Mouse (Mus musculus) limb, embryonic 14.5 days (tissue): ENCODE results near the gene 4930442H23Rik. TPM values are rescaled to one million over a fixed set of nuclear protein-coding genes. Genes with fewer than 3 reads are reported as not detected.

Experiments
- ATAC-seq: fragments of 200-750 bp; cut with Nextera tagmentation; 2 replicates; pipeline ENCODE4 v1.8.0; 2017; ENCODE audit warnings: low read depth, moderate number of reproducible peaks, moderate TSS enrichment; ENCODE audit not compliant: low FRiP score
- DNase-seq: peaks from one replicate; pipeline ENCODE4 v3.0.0-alpha.2; 2015; ENCODE audit warnings: low spot score
- H3K27ac ChIP-seq: fragments of 300-500 bp; sonication (generic); replicated peaks from 2 replicates; pipeline ENCODE4 v1.5.1; 2014; ENCODE audit warnings: low read depth, mild to moderate bottlenecking, low read length, moderate library complexity, mixed read lengths
- H3K27me3 ChIP-seq: fragments of 300-500 bp; sonication (generic); 2 replicates; pipeline ENCODE4 v1.6.1; 2014; ENCODE audit warnings: low read length, mixed read lengths; ENCODE audit not compliant: control insufficient read depth, insufficient read depth
- H3K36me3 ChIP-seq: fragments of 300-500 bp; sonication (generic); 2 replicates; pipeline ENCODE4 v1.6.1; 2014; ENCODE audit warnings: mild to moderate bottlenecking, low read length, moderate library complexity, mixed read lengths; ENCODE audit not compliant: control insufficient read depth, insufficient read depth
- H3K4me1 ChIP-seq: fragments of 300-500 bp; sonication (generic); 2 replicates; pipeline ENCODE4 v1.6.1; 2014; ENCODE audit warnings: antibody characterized with exemption, low read length, mixed read lengths; ENCODE audit not compliant: control insufficient read depth, insufficient read depth
- H3K4me2 ChIP-seq: fragments of 300-500 bp; sonication (generic); replicated peaks from 2 replicates; pipeline ENCODE4 v1.6.1; 2014; ENCODE audit warnings: low read depth, mild to moderate bottlenecking, low read length, moderate library complexity; ENCODE audit not compliant: severe bottlenecking
- H3K4me3 ChIP-seq: fragments of 300-500 bp; sonication (generic); replicated peaks from 2 replicates; pipeline ENCODE4 v1.5.1; 2014; ENCODE audit warnings: low read length
- H3K9ac ChIP-seq: fragments of 300-500 bp; sonication (generic); 2 replicates; pipeline ENCODE4 v1.6.1; 2014; ENCODE audit warnings: mild to moderate bottlenecking, low read depth, low read length, moderate library complexity; ENCODE audit not compliant: severe bottlenecking
- H3K9me3 ChIP-seq: fragments of 300-500 bp; sonication (generic); 2 replicates; pipeline ENCODE4 v1.6.1; 2016; ENCODE audit warnings: low read length; ENCODE audit not compliant: control insufficient read depth
- POLR2A ChIP-seq: fragments of 200-500 bp; IDR thresholded peaks from 2 replicates; pipeline ENCODE4 v1.8.0; 2012; ENCODE audit warnings: inconsistent platforms, mild to moderate bottlenecking, moderate library complexity, borderline replicate concordance; ENCODE audit not compliant: insufficient read depth, insufficient read length; ENCODE audit errors: extremely low read depth
- WGBS: fragments of 180-500 bp; shearing (Covaris S2); extraction: QIAGEN DNeasy Blood & Tissue Kit; methylation state at CpG from one replicate; pipeline ENCODE4 v1.1.7; 2014; 5-methylcytosine and 5-hydroxymethylcytosine counted together
- polyA plus RNA-seq, 2 experiments: library from polyadenylated mRNA; depleted of rRNA in 1 of 2; stranded (reverse) in 1 of 2; unstranded in 1 of 2; fragments of >200 nt; fragmentation: Nextera tagmentation in 1 of 2; extraction: Ambion mirVana in 1 of 2; gene quantifications; 2 replicates each; pipeline versions ENCODE4 v1.2.1 to v1.2.3; 2012 to 2014

4930442H23Rik gene
- polyA plus RNA-seq, 2 experiments, result not detected

DNA sequence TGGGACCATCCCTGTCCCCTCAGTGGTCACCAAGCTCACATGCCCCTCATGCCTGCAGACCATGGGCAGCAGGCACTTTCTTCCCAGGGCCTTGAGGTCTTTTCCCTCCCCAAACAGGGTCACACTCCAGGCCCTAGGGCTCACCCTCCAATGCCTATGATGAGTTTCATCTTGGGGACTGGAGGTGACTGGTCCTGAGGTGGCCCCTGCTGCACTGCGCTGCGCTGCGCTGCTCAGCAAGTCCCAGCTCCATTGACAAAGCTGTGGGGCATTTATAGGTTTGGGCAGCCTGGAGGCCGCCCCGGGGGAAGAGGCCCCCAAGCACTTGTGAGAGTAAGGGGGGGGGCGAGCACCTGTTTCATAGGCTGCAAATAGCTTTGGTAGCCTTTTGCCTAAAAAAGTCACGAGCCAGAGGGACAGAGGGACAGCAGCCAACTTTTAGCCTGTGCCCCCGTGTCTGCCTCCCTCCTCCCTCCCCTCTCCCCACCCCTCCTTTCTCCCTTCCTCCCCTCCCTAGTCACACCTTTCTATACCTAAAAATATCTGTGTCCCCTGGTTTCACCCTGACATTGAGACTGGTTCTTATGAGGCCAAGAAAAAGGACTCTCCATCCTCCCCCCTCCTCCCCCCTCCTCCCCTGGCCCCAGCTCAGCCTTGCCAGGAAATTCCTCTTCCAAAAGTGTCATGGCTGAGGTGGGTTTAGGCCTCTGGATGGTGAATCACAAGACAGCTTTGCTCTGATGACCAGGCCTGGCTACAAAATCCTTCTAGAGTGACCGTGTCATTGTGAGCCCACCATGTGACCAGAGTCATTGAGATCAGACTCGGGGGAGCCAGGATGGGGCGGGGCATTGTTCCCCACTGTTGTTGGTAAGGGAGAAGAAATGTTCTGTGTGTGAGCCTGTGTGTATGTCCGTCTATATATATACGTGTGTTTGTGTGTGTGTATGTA is 18.4 kb upstream of the 4930442H23Rik start, which contains the start of gene Nmrk2:
Gene Nmrk2 (minus strand): TSS at position 245 of the 952 bp plus-strand sequence.
- H3K9me3 ChIP-seq, result no peaks in the 10 kb centered on the region
- DNase-seq (no peak), ATAC-seq (no peak)
- H3K4me3 ChIP-seq, result no peak within 1 kb of the TSS
- no peaks in the 10 kb centered on the region for H3K36me3 ChIP-seq
- H3K4me1 ChIP-seq, result no peaks in the 10 kb centered on the region
- H3K9ac ChIP-seq, result no peak within 1 kb of the TSS
- H3K4me2 ChIP-seq, result no peak within 1 kb of the TSS
- no peak for TF ChIP-seq POLR2A
- H3K27ac ChIP-seq, result no peak within 1 kb of the TSS
- H3K27me3 ChIP-seq, result no peaks in the 10 kb centered on the region; the same call in 1 of the 2 replicates
- WGBS, result 58% methylated on average over 13 of the region's 13 CpGs

- ATAC-seq (no peak), DNase-seq (no peak)
- 74% methylated on average over 20 of the region's 20 CpGs for WGBS
- no peak overlapping the region for H3K4me3 ChIP-seq
- no peaks in the 10 kb centered on the region for H3K9me3 ChIP-seq
- H3K36me3 ChIP-seq, result no peaks in the 10 kb centered on the region
- H3K27me3 ChIP-seq, result peaks cover 11% of the 10 kb centered on the region; the same call in 1 of the 2 replicates
- no peaks in the 10 kb centered on the region for H3K4me1 ChIP-seq
- H3K27ac ChIP-seq, result no peak overlapping the region
- TF ChIP-seq POLR2A, result no peak
- no peak overlapping the region for H3K4me2 ChIP-seq
- H3K9ac ChIP-seq, result no peak overlapping the region
Measured at GRCm38 (mm10) chr10:81200605-81201287, 17.1 kb upstream of the 4930442H23Rik start.

DNA sequence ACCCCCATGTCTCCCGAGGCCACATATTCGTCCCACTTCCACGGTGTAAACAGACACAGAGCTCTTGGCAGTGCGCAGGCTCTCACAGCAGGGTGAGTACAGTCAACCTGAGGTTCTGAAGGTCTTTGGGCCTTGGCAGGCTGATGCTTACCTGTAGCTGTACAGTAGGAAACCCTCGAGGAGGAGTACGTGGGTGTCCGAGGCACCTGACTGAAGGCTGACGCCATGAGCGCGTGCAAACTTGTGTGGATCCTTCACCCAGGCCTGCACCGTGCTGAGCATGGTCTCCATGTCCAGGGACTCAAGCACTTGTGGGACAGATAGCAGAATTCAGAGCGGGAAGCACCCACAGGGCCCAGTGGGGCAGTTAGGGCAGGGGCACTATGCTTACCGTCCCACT is 16.5 kb upstream of the 4930442H23Rik start:
- peaks cover 11% of the 10 kb centered on the region for H3K27me3 ChIP-seq
- ATAC-seq, result no peak
- no peak for TF ChIP-seq POLR2A
- WGBS, result 81% methylated on average over 13 of the region's 13 CpGs
- no peaks in the 10 kb centered on the region for H3K9me3 ChIP-seq
- no peak for DNase-seq
- H3K4me3 ChIP-seq, result no peak overlapping the region
- H3K9ac ChIP-seq, result no peak overlapping the region
- H3K4me1 ChIP-seq, result no peaks in the 10 kb centered on the region
- no peak overlapping the region for H3K27ac ChIP-seq
- H3K36me3 ChIP-seq, result no peaks in the 10 kb centered on the region
- no peak overlapping the region for H3K4me2 ChIP-seq

- Histone ChIP-seq H3K4me1 (peaks cover 7% of the 10 kb centered on the region; the same call in 1 of the 2 replicates), H3K9ac (no peak overlapping the region), H3K27ac (no peak overlapping the region), H3K9me3 (no peaks in the 10 kb centered on the region), H3K4me2 (no peak overlapping the region), H3K27me3 (peaks cover 21% of the 10 kb centered on the region), H3K4me3 (no peak overlapping the region), H3K36me3 (no peaks in the 10 kb centered on the region)
- 87% methylated on average over 6 of the region's 6 CpGs for WGBS
- ATAC-seq, result no peak
- no peak for TF ChIP-seq POLR2A
- DNase-seq, result no peak
Measured at GRCm38 (mm10) chr10:81198990-81199389, 15.3 kb upstream of the 4930442H23Rik start.

DNA sequence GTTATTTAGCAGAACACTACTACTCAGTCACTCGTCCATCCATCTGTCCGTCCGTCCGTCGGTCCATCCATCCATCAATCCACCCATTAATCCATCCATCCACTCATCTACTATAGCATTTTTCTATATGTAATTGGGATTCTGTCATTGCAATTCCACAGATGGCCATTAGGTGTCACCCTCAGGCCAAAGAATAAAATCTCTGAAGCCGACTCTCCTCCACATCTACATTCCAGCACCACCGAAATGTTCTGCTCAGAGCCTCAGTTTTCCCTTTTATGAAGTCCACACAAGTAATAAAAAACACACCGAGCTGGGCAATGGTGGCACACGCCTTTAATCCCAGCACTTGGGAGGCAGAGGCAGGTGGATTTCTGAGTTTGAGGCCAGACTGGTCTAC is 14.6 kb upstream of the 4930442H23Rik start:
- H3K4me2 ChIP-seq, result no peak overlapping the region
- no peak overlapping the region for H3K4me3 ChIP-seq
- H3K9ac ChIP-seq, result no peak overlapping the region
- H3K9me3 ChIP-seq, result no peaks in the 10 kb centered on the region
- no peak for ATAC-seq
- peaks cover 24% of the 10 kb centered on the region for H3K27me3 ChIP-seq
- peaks cover 11% of the 10 kb centered on the region for H3K4me1 ChIP-seq
- H3K36me3 ChIP-seq, result no peaks in the 10 kb centered on the region
- no peak for TF ChIP-seq POLR2A
- H3K27ac ChIP-seq, result no peak overlapping the region
- 2% methylated on average over 9 of the region's 9 CpGs for WGBS
- peak; percentile 78 for DNase-seq
